Mouse (Mus musculus): ENCODE measurements around the gene Fam45a. TPM values are rescaled to one million over a fixed set of nuclear protein-coding genes. Genes with fewer than 3 reads are reported as not detected.
"Not testable (repeated sequence)": the region's sequence is repeated elsewhere in the genome, so short reads cannot be mapped to it uniquely, and the experiment has no call there.

Fam45a gene
- total RNA-seq, 2 experiments from 2014 or later: 34.6 to 42.1 TPM

- intact Hi-C loops (cut with DNase I): no loop called here
Measured at GRCm38 (mm10) chr19:60813133-60813532, 1.7 kb downstream of the Fam45a start.

GRCm38 (mm10) chr19:60818677-60819076 lies 7.3 kb downstream of the Fam45a start:
- intact Hi-C loops (cut with DNase I): no loop called here

More at GRCm38 (mm10) chr19:60813133-60813532, 1.7 kb downstream of the Fam45a start:
- no peak for DNase-seq (ENCODE audit: low spot score in 2 of 2)

GRCm38 (mm10) chr19:60837747-60838146 lies 26.4 kb downstream of the Fam45a start:
- peak; percentile 64 to 67 for DNase-seq (ENCODE audit: low spot score in 2 of 2)
- intact Hi-C loops (cut with DNase I): no loop called here

More at GRCm38 (mm10) chr19:60818677-60819076, 7.3 kb downstream of the Fam45a start:
- peak in 1 of 2 experiments; percentile 15 for DNase-seq (ENCODE audit: low spot score in 2 of 2)

GRCm38 (mm10) chr19:60843324-60843723 lies 31.9 kb downstream of the Fam45a start:
- intact Hi-C loops (cut with DNase I): no loop called here
- DNase-seq (ENCODE audit: low spot score in 2 of 2): no peak

GRCm38 (mm10) chr19:60845731-60846130 lies 34.3 kb downstream of the Fam45a start:
- intact Hi-C loops (cut with DNase I): no loop called here
- no peak for DNase-seq (ENCODE audit: low spot score in 2 of 2)

GRCm38 (mm10) chr19:60860868-60861700 lies 49.7 kb downstream of the Fam45a start, which contains the start of gene Sfxn4:
TSS of gene Sfxn4 (minus strand) at chr19:60861479.
- intact Hi-C loops (cut with DNase I): no loop called here
- peak; percentile 91 for DNase-seq (ENCODE audit: low spot score in 2 of 2)

GRCm38 (mm10) chr19:60866169-60866568 lies 54.8 kb downstream of the Fam45a start:
- intact Hi-C loops (cut with DNase I); DNase-seq (ENCODE audit: low spot score in 2 of 2): not testable (repeated sequence)

GRCm38 (mm10) chr19:60870489-60870888 lies 59.1 kb downstream of the Fam45a start:
- intact Hi-C loops (cut with DNase I): no loop called here
- no peak for DNase-seq (ENCODE audit: low spot score in 2 of 2)

GRCm38 (mm10) chr19:60871366-60871765 lies 60.0 kb downstream of the Fam45a start:
- DNase-seq (ENCODE audit: low spot score in 2 of 2): no peak
- intact Hi-C loops (cut with DNase I): no loop called here

- DNase-seq (ENCODE audit: low spot score in 2 of 2): no peak
- intact Hi-C loops (cut with DNase I): no loop called here
Measured at GRCm38 (mm10) chr19:60872272-60872671, 60.9 kb downstream of the Fam45a start.

- intact Hi-C loops (cut with DNase I): no loop called here
- DNase-seq (ENCODE audit: low spot score in 2 of 2): peak; percentile 20 to 28
Measured at GRCm38 (mm10) chr19:60873501-60873900, 62.1 kb downstream of the Fam45a start.

GRCm38 (mm10) chr19:60874064-60874694 lies 62.8 kb downstream of the Fam45a start, which contains the start of gene Prdx3:
TSS of gene Prdx3 (minus strand) at chr19:60874556.
- intact Hi-C loops (cut with DNase I): no loop called here
- DNase-seq (ENCODE audit: low spot score in 2 of 2): peak; percentile 93 to 95

- intact Hi-C loops (cut with DNase I): loop anchor here (1.0 to 10.0 kb wide), 2 partner anchors 201 to 322 kb away; no protein-coding TSS in a partner anchor
- DNase-seq (ENCODE audit: low spot score in 2 of 2): peak; percentile 57 to 62
Measured at GRCm38 (mm10) chr19:60883129-60883528, 71.7 kb downstream of the Fam45a start.

Small RNA genes lying within 50 kb of the gene (microRNA-seq; reads per million reads assigned to microRNA genes)
- 0 reads per million in 2 experiments for gene mmu-mir-3084-1

Other genes starting within 250 kb of the Fam45a start
- 10 to 100 TPM; 50.2 to 51.8 TPM for gene Cacul1, start 230.6 kb upstream of the Fam45a start, total RNA-seq (2021)
- 10 to 100 TPM; 22.8 to 23.6 TPM for gene Nanos1, start 55.6 kb upstream of the Fam45a start, total RNA-seq (2021)
- 100 to 1,000 TPM; 103 to 110 TPM for gene Eif3a, start 20.9 kb upstream of the Fam45a start, total RNA-seq (2021)
- gene Sfxn4, start 49.9 kb downstream of the Fam45a start, total RNA-seq (2021): 10 to 100 TPM; 12.6 to 14.6 TPM
- 10 to 100 TPM; 79.2 to 84.0 TPM for gene Prdx3, start 63.0 kb downstream of the Fam45a start, total RNA-seq (2021)
- 10 to 100 TPM; 14.6 to 17.0 TPM for gene Grk5, start 78.2 kb downstream of the Fam45a start, total RNA-seq (2021)

Data from left cerebral cortex, postnatal 14 days (tissue).